Mouse (Mus musculus) layer of hippocampus, postnatal 14 days (tissue): ENCODE data around the gene Rbm8a2. TPM values are rescaled to one million over a fixed set of nuclear protein-coding genes. Genes with fewer than 3 reads are reported as not detected.

Experiments used
- DNase-seq, 2 experiments: peaks; one replicate each; pipeline ENCODE4 v3.0.0; 2021 to 2022; ENCODE audit warnings: low spot score in 2 of 2, mixed read lengths in 1 of 2
- total RNA-seq, 2 experiments: library from RNA; stranded (reverse); gene quantifications; 2 replicates each; pipeline ENCODE4 v1.2.3; 2021

Rbm8a2 gene
- total RNA-seq, 2 experiments from 2014 or later = not detected

DNA sequence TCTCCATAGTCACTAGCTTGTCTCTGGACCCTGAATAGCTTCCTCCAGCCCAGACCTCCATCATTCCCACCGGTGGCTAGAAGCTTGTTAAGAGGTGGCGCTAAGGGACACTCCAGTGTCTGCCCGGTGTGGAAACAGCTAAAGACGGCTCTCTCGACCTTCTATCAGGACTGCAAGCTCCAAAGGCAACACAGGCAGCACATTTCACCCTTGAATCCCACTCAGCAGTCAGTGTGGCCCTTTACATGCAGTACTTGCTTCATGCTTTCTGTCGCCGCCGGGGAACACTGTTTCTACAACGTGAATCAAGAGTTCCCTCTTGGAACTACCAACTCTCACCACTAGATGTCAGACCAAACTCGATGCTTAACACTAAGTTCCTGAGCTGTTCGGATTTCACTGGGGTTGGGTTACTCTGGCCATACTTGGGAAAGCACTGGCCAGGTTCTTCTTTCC lies 42.6 kb downstream of the Rbm8a2 start:
- DNase-seq = peak; percentile 70 to 86

DNA sequence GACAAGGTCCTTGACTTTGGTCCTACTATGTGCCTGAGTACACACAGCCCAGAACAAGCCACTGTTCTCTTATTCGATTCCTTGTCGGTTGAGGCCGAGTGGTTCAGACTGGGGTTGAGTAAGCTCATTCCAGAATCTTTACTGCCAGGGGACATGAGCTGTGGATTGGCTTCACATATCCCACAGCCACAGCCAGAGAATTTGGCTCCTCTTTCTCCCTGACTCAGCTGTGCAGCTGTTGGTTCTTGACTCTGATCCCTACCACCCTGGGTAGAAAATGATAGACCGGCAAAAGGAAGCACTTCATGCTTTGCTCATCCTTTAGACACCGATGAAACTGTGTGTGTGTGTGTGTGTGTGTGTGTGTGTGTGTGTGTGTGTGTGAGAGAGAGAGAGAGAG lies 47.5 kb downstream of the Rbm8a2 start:
- DNase-seq = no peak

Other genes starting within 250 kb of the Rbm8a2 start
- 1 to 10 TPM; 1.4 to 3.0 TPM for gene Exo1, start 98.5 kb downstream of the Rbm8a2 start, total RNA-seq
- not detected for gene Gm38100, start 58.8 kb downstream of the Rbm8a2 start, total RNA-seq